Mouse (Mus musculus) C2C12 (cell line): ENCODE measurements around the gene Foxp1. TPM values are rescaled to one million over a fixed set of nuclear protein-coding genes. Genes with fewer than 3 reads are reported as not detected.

Experiments used
- H3K27me3 ChIP-seq: one replicate; pipeline ENCODE4 v1.6.1; 2011; ENCODE audit not compliant: control insufficient read depth, insufficient read depth, insufficient read length
- H3K36me3 ChIP-seq: one replicate; pipeline ENCODE4 v1.6.1; 2011; ENCODE audit not compliant: control insufficient read depth, insufficient read depth
- H3K4me3 ChIP-seq: one replicate; pipeline ENCODE4 v1.5.1; 2011; ENCODE audit warnings: mild to moderate bottlenecking, control low read depth; ENCODE audit not compliant: poor library complexity, insufficient read depth, severe bottlenecking
- H3K79me2 ChIP-seq: one replicate; pipeline ENCODE4 v1.6.1; 2011; ENCODE audit not compliant: control insufficient read depth, insufficient read depth
- H3K79me3 ChIP-seq: one replicate; pipeline ENCODE4 v1.6.1; 2011; ENCODE audit warnings: low read depth, control low read depth
- H3ac ChIP-seq: one replicate; pipeline ENCODE3; 2011; ENCODE audit warnings: low read depth; ENCODE audit not compliant: control insufficient read depth, insufficient read length
- CEBPB ChIP-seq: IDR thresholded peaks from one replicate; pipeline ENCODE4 v1.6.1; 2011; ENCODE audit warnings: low read depth, mild to moderate bottlenecking, control low read depth, moderate library complexity
- CTCF ChIP-seq: IDR thresholded peaks from one replicate; pipeline ENCODE4 v1.5.1; 2011; ENCODE audit not compliant: control insufficient read depth, insufficient read depth, insufficient read length
- FOSL1 ChIP-seq: IDR thresholded peaks from one replicate; pipeline ENCODE4 v1.8.0; 2011; ENCODE audit warnings: mild to moderate bottlenecking, low read length; ENCODE audit not compliant: poor library complexity, insufficient read depth, severe bottlenecking
- MAX ChIP-seq: IDR thresholded peaks from one replicate; pipeline ENCODE4 v1.6.1; 2011; ENCODE audit warnings: mild to moderate bottlenecking, control low read depth
- MYOD1 ChIP-seq: IDR thresholded peaks from one replicate; pipeline ENCODE4 v1.6.1; 2011; ENCODE audit warnings: low read depth; ENCODE audit not compliant: control insufficient read depth, insufficient read length
- MYOG ChIP-seq: IDR thresholded peaks from one replicate; pipeline ENCODE4 v1.6.1; 2011; ENCODE audit not compliant: control insufficient read depth, insufficient read length; ENCODE audit errors: extremely low read depth
- USF1 ChIP-seq: IDR thresholded peaks from one replicate; pipeline ENCODE4 v1.6.1; 2011; ENCODE audit warnings: low read depth, mild to moderate bottlenecking, control low read depth, moderate library complexity
- polyA plus RNA-seq: library from polyadenylated mRNA; unstranded; fragments of >200 nt; fragmentation: generic; extraction: Trizol; gene quantifications from one replicate; pipeline ENCODE4 v1.2.1, GENCODE M21; 2012; ENCODE audit warnings: missing spikeins

The Foxp1 gene
- polyA plus RNA-seq, 1 experiment = 25.9 TPM

DNA sequence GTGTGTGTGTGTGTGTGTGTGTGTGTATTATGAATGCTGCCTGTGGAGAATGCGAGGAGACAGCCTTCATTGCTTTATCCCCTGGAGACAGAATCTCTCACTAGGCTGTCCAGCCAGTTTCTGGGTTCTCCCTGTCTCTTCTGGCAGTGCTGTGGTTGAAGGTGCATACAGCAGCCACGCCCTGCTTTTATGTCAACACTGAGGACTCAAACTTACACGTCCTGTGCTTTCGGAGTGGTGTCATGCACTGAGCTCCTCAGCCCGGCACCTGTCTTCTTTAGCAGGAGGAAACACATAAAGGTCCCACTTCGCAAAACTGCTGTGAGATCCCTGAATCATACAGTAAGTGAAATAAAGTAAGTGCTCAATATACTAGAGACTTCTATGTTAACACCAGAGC, 120.7 kb downstream of the Foxp1 start:
- H3K79me3 ChIP-seq = no peaks in the 10 kb centered on the region
- no peak overlapping the region for H3ac ChIP-seq
- H3K79me2 ChIP-seq = no peaks in the 10 kb centered on the region
- H3K4me3 ChIP-seq = no peak overlapping the region
- no peaks in the 10 kb centered on the region for H3K27me3 ChIP-seq
- no peaks in the 10 kb centered on the region for H3K36me3 ChIP-seq
- TF ChIP-seq MYOG = no peak
- no peak for TF ChIP-seq CEBPB
- no peak for TF ChIP-seq FOSL1
- no peak for TF ChIP-seq MAX
- TF ChIP-seq MYOD1 = no peak
- TF ChIP-seq CTCF = no peak
- TF ChIP-seq USF1 = no peak

DNA sequence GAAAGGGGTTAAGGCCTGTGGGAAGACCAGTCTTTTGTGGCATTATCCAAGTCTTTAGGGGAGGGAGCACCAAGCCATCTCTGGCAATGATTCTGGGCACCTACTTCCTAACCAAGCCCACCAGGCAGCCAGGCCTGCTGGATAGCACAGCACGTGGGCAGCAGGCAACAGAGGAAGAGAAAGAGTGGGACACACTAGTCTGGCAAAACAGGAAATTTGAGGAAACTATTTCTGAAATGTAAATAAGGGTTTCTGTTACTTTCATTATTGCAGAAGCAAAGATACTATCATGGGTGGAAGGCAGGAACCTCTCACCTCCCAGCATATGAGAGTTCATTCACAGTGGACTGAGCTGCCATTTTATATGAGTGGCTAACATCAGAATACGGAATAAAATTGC, 121.3 kb downstream of the Foxp1 start:
- no peaks in the 10 kb centered on the region for H3K79me3 ChIP-seq
- H3K79me2 ChIP-seq = no peaks in the 10 kb centered on the region
- H3K36me3 ChIP-seq = no peaks in the 10 kb centered on the region
- H3K4me3 ChIP-seq = no peak overlapping the region
- no peak for TF ChIP-seq FOSL1
- H3ac ChIP-seq = no peak overlapping the region
- no peaks in the 10 kb centered on the region for H3K27me3 ChIP-seq

DNA sequence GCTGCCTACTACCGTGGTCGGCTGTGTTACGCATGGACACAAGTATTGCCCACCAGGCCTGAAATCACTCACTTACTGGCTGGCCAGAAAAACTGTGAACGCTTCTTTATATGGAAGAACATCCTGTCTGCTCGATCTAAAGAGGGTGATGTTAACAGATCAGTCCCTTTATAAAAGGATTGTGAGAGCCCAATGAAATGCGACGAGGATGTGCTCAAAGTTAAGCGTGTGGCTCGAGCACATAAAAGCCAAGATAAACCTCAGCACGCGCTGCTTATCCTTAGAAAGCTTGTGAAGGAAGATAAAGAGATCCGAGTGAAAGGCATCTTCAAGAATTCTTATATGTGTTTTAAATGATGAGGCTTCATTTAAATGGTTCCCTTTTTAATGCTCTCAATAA, 126.8 kb downstream of the Foxp1 start:
- H3K4me3 ChIP-seq = no peak overlapping the region
- H3K36me3 ChIP-seq = no peaks in the 10 kb centered on the region
- no peaks in the 10 kb centered on the region for H3K79me2 ChIP-seq
- no peaks in the 10 kb centered on the region for H3K27me3 ChIP-seq
- TF ChIP-seq MAX = no peak
- TF ChIP-seq MYOD1 = no peak
- TF ChIP-seq MYOG = no peak
- no peak for TF ChIP-seq CTCF
- no peak for TF ChIP-seq CEBPB
- no peak for TF ChIP-seq USF1
- no peak for TF ChIP-seq FOSL1
- no peak overlapping the region for H3ac ChIP-seq
- H3K79me3 ChIP-seq = no peaks in the 10 kb centered on the region

DNA sequence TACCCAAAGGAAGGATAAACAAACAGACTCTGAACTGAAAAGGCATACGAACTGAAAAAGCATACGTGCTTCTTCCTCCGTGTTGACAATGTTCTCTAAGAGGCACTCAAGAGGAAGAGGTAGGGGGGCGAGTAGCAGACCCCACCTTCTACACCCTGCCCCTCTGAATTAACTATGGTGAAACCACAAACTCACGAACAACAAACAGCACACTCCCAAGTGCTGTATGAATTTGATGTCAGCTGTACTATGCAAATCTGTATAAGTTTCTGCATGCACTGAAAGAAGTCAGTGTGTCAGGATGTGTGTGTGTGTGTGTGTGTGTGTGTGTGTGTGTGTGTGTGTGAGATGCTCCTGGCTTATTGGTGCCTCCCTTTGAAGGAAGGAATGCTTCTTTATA, 127.7 kb downstream of the Foxp1 start:
- no peak for TF ChIP-seq FOSL1
- no peak for TF ChIP-seq MYOG
- TF ChIP-seq MAX = no peak
- TF ChIP-seq MYOD1 = no peak
- no peak for TF ChIP-seq CTCF
- no peak for TF ChIP-seq CEBPB
- TF ChIP-seq USF1 = no peak
- Histone ChIP-seq H3K79me3 (no peaks in the 10 kb centered on the region), H3ac (no peak overlapping the region), H3K27me3 (no peaks in the 10 kb centered on the region), H3K4me3 (no peak overlapping the region), H3K79me2 (no peaks in the 10 kb centered on the region), H3K36me3 (no peaks in the 10 kb centered on the region)

DNA sequence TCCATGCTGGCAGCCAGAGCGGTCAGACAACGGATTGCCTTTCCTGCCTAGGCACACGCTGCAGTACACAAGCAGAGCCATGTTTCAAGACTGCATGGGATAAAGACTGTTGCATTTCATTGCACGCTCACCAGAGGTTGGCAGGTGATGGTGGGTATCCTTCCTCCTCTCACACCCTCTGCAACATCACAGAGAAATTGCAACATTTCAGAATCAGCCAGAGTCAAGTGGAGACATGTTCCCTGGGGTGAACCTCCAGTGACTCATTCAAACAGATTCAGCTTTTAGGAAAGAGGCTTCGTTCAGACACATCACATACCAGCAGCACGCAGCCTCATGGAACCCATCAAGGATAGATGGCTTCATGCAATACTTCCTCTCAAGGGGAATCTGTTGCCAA, 130.0 kb downstream of the Foxp1 start:
- Histone ChIP-seq H3K36me3 (no peaks in the 10 kb centered on the region), H3K27me3 (no peaks in the 10 kb centered on the region), H3K79me3 (no peaks in the 10 kb centered on the region), H3ac (no peak overlapping the region), H3K79me2 (no peaks in the 10 kb centered on the region), H3K4me3 (no peak overlapping the region)
- TF ChIP-seq MAX (no peak), FOSL1 (no peak), CTCF (no peak), MYOG (no peak), USF1 (no peak), MYOD1 (no peak), CEBPB (no peak)

DNA sequence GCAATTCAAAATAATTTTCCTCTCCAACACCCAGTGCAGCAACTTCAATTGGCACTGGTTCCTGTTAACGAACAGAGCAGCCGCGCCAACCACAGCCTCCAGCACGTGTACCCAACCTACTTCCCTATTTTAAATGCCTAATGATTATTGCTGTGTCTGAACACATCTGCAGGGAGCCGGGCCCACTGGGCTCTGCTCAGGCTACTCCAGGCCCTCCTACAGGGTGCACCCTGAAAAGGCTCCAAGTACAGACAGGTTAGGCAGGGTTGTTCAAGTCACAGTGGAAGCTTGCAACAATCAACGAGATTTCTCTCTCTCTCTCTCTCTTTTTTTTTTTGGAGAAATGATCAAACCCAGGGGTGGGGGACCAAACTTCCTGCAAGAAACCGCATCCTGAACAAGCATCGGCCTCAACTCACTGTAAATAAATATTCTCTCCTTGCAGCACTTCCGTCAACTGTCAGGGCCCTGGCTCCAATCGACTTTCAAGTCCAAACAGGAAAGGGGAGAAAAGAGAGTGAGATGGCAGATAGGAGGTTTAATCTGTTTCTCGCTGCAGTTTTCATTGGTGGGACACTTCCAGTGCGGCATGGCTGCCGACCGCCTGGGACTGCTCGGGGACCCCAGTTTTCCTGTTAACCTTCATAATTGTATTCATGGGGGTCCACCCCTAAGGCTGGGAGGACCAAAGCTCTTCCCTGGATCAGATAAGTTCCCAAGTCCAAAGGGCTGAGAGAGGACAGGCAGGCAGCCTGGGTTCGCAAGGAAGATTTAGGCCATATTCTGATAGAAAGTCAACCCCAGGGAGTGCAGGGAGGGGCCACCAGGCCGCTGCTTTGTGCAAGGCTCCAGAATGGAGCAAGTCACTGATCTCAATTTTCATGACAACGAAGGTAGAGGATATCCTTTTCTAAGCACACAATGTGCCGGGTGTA, 133.5 kb downstream of the Foxp1 start:
- H3K27me3 ChIP-seq = no peaks in the 10 kb centered on the region
- no peaks in the 10 kb centered on the region for H3K79me2 ChIP-seq
- no peaks in the 10 kb centered on the region for H3K79me3 ChIP-seq
- no peak for TF ChIP-seq CTCF
- no peak overlapping the region for H3ac ChIP-seq
- H3K4me3 ChIP-seq = no peak overlapping the region
- no peaks in the 10 kb centered on the region for H3K36me3 ChIP-seq
